Mouse (Mus musculus): ENCODE data around the gene Slc8a2. TPM values are rescaled to one million over a fixed set of nuclear protein-coding genes. Genes with fewer than 3 reads are reported as not detected.

The Slc8a2 gene
- polyA plus RNA-seq, 1 experiment = 1.2 TPM

DNA sequence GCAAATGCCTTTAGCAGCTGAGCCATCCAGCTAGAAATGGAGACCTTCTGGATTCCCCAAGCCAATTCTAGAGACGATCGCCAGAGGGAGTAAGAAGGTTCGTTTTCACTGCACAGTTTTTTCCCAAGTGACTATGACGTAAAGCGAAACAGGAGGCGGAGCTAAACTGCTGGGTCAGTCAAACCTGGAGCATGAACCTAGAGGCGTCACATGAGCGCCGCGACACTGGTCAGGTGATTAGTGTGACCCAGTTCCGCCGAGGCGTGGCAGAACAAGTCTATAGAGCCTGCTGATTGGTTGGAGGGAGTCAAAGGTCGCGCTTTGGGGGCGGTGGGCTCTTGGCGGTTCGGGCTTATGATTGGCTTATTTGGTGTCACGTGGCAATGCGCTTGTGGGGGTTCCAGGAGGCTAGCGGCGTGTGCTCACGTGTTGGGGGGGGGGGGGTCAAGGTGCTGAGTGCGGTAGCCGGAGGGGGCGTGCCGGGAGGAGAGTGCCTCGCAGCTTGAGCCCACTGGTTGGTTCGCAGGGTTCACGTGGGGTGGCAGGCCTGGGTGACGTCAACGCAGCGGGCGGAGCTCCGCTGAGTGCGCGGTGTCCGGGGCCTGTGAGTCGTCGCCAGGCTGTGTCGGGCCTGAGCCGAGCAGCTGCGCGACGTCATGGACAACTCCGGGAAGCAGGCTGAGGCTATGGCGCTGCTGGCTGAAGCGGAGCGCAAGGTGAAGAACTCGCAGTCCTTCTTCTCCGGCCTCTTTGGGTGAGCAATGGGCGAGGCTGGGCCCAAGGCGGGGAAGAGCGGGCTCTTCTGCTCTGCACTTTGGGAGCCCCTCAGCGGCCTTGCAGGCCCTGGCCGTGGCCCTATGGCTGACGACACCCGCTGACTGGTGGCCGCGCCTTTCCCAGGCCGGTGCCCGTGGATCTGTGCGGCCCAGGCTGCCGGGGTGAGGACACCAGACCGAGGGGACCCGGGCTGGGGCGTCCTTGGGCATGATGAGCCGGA is 31.3 kb upstream of the Slc8a2 start, which contains the start of gene Napa:
Gene Napa, plus strand, starts transcription at position 438 of the 997 bp plus-strand sequence.
- DNase-seq = peak; percentile 97
- Histone ChIP-seq H3K36me3 (ENCODE audit: control insufficient read depth, insufficient read depth, low read length) (no peaks in the 10 kb centered on the region), H3K27me3 (ENCODE audit: control insufficient read depth, insufficient read depth, low read length) (no peaks in the 10 kb centered on the region), H3K27ac (ENCODE audit: control insufficient read depth, insufficient read depth, low read length) (0 out of 2 replicates have a peak within 1 kb of the TSS, but pooled peaks have one; percentile 20), H3K4me3 (ENCODE audit: control insufficient read depth, insufficient read depth, low read length) (peak within 1 kb of the TSS; percentile 70), H3K4me1 (replicated peaks; ENCODE audit: control insufficient read depth, insufficient read depth, low read length) (peaks cover 11% of the 10 kb centered on the region)
- under 1% methylated on average over 67 of the region's 68 CpGs for WGBS
- TF ChIP-seq POLR2A (IDR thresholded peaks at IDR 0.05; ENCODE audit: control insufficient read depth, extremely low read depth, insufficient read depth, low read length, poor library complexity) = peak; percentile 87
- TF ChIP-seq CTCF (IDR thresholded peaks at IDR 0.05; ENCODE audit: borderline replicate concordance, control insufficient read depth, extremely low read depth, insufficient read depth, low read length, poor library complexity) = peak; percentile 16; the same call in 1 of the 2 replicates

DNA sequence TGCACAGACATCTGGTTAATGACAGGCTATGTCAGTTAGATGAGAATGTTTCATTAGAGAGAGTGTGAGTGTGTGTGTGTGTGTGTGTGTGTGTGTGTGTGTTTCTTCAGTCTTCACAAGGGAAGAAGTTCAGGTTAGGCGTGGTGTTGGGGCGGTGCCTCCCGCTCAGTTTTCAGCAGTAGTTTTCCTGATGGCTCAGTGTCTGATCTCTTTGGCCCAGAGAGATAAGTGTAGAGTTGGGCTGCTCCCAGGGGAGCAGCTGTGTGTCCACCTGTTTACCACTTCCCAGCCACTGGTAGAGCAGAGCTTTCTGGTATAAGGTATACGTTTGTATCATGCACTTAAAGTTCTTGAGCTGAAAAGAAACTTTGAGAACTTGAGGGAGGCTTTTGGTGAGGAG is 29.7 kb upstream of the Slc8a2 start:
- Histone ChIP-seq H3K36me3 (ENCODE audit: control insufficient read depth, insufficient read depth, low read length) (no peaks in the 10 kb centered on the region), H3K4me1 (replicated peaks; ENCODE audit: control insufficient read depth, insufficient read depth, low read length) (peaks cover 11% of the 10 kb centered on the region), H3K4me3 (ENCODE audit: control insufficient read depth, insufficient read depth, low read length) (no peak overlapping the region), H3K27me3 (ENCODE audit: control insufficient read depth, insufficient read depth, low read length) (no peaks in the 10 kb centered on the region), H3K27ac (ENCODE audit: control insufficient read depth, insufficient read depth, low read length) (no peak overlapping the region)
- WGBS = 92% methylated on average over 4 of the region's 4 CpGs
- no peak for DNase-seq
- no peak for TF ChIP-seq CTCF (IDR thresholded peaks at IDR 0.05; ENCODE audit: borderline replicate concordance, control insufficient read depth, extremely low read depth, insufficient read depth, low read length, poor library complexity)
- TF ChIP-seq POLR2A (IDR thresholded peaks at IDR 0.05; ENCODE audit: control insufficient read depth, extremely low read depth, insufficient read depth, low read length, poor library complexity) = no peak

DNA sequence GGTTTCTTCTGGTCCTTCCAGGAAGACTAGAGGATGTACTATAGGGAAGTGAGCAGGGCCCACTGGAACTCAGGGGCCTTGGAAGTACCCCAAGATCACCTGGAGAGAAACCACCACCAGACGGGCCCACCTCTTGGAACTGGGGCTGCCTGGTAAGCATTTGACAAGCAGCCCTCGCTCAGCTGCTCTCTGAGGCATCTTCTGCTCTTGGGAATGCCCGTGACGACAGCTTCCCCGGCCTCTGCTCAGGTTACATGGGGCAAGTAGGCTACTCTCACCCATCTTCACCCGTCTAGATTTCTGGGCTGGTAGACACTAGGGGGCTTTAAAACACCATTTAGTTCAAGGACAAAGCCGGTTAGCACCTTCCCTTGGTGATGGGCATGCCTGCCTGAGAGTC is 28.5 kb upstream of the Slc8a2 start:
- H3K27ac ChIP-seq (ENCODE audit: control insufficient read depth, insufficient read depth, low read length) = no peak overlapping the region
- H3K4me3 ChIP-seq (ENCODE audit: control insufficient read depth, insufficient read depth, low read length) = no peak overlapping the region
- H3K4me1 ChIP-seq (replicated peaks; ENCODE audit: control insufficient read depth, insufficient read depth, low read length) = peaks cover 11% of the 10 kb centered on the region
- 86% methylated on average over 7 of the region's 7 CpGs for WGBS
- H3K36me3 ChIP-seq (ENCODE audit: control insufficient read depth, insufficient read depth, low read length) = no peaks in the 10 kb centered on the region
- no peaks in the 10 kb centered on the region for H3K27me3 ChIP-seq (ENCODE audit: control insufficient read depth, insufficient read depth, low read length)
- TF ChIP-seq POLR2A (IDR thresholded peaks at IDR 0.05; ENCODE audit: control insufficient read depth, extremely low read depth, insufficient read depth, low read length, poor library complexity) = no peak
- no peak for TF ChIP-seq CTCF (IDR thresholded peaks at IDR 0.05; ENCODE audit: borderline replicate concordance, control insufficient read depth, extremely low read depth, insufficient read depth, low read length, poor library complexity)
- no peak for DNase-seq

GRCm38 (mm10) chr7:16101726-16102475 is 27.7 kb upstream of the Slc8a2 start:
- WGBS = 92% methylated on average over 15 of the region's 15 CpGs
- TF ChIP-seq POLR2A (IDR thresholded peaks at IDR 0.05; ENCODE audit: control insufficient read depth, extremely low read depth, insufficient read depth, low read length, poor library complexity) (no peak), CTCF (IDR thresholded peaks at IDR 0.05; ENCODE audit: borderline replicate concordance, control insufficient read depth, extremely low read depth, insufficient read depth, low read length, poor library complexity) (no peak)
- H3K4me1 ChIP-seq (replicated peaks; ENCODE audit: control insufficient read depth, insufficient read depth, low read length) = peaks cover 11% of the 10 kb centered on the region

GRCm38 (mm10) chr7:16102686-16103226 is 26.9 kb upstream of the Slc8a2 start:
- 91% methylated on average over 5 of the region's 5 CpGs for WGBS
- no peak overlapping the region for H3K4me3 ChIP-seq (ENCODE audit: control insufficient read depth, insufficient read depth, low read length)
- TF ChIP-seq POLR2A (IDR thresholded peaks at IDR 0.05; ENCODE audit: control insufficient read depth, extremely low read depth, insufficient read depth, low read length, poor library complexity) (no peak), CTCF (IDR thresholded peaks at IDR 0.05; ENCODE audit: borderline replicate concordance, control insufficient read depth, extremely low read depth, insufficient read depth, low read length, poor library complexity) (no peak)
- H3K4me1 ChIP-seq (replicated peaks; ENCODE audit: control insufficient read depth, insufficient read depth, low read length) = peaks cover 9% of the 10 kb centered on the region
- peaks cover under 1% of the 10 kb centered on the region for H3K36me3 ChIP-seq (ENCODE audit: control insufficient read depth, insufficient read depth, low read length)
- no peak overlapping the region for H3K27ac ChIP-seq (ENCODE audit: control insufficient read depth, insufficient read depth, low read length)
- DNase-seq = no peak
- H3K27me3 ChIP-seq (ENCODE audit: control insufficient read depth, insufficient read depth, low read length) = no peaks in the 10 kb centered on the region

More at GRCm38 (mm10) chr7:16101726-16102475, 27.7 kb upstream of the Slc8a2 start:
- Histone ChIP-seq H3K27ac (ENCODE audit: control insufficient read depth, insufficient read depth, low read length) (no peak overlapping the region), H3K36me3 (ENCODE audit: control insufficient read depth, insufficient read depth, low read length) (no peaks in the 10 kb centered on the region), H3K4me3 (ENCODE audit: control insufficient read depth, insufficient read depth, low read length) (no peak overlapping the region), H3K27me3 (ENCODE audit: control insufficient read depth, insufficient read depth, low read length) (no peaks in the 10 kb centered on the region)
- no peak for DNase-seq

DNA sequence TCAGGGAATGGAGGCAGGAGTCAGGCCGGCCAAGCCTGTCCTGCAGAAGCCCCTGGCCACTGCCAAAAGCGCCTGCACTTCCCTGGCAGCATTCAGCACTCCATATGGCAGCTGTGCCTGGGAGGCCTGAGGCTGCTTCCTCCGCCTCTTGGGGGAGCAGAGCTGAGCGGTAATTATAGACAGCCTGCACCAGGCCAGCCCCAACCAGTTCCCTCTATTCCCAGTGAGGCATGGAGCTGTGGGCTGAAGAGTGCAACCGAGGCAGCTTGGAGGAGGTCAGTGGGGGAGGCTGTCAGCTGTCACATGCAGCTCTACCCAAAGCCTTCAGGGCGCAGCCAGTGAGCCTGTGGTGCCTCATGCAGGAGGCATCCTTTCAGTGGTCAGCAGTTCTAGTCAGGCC is 25.9 kb upstream of the Slc8a2 start:
- peaks cover 9% of the 10 kb centered on the region for H3K4me1 ChIP-seq (replicated peaks; ENCODE audit: control insufficient read depth, insufficient read depth, low read length)
- DNase-seq = no peak
- H3K27ac ChIP-seq (ENCODE audit: control insufficient read depth, insufficient read depth, low read length) = no peak overlapping the region
- H3K4me3 ChIP-seq (ENCODE audit: control insufficient read depth, insufficient read depth, low read length) = no peak overlapping the region
- no peaks in the 10 kb centered on the region for H3K27me3 ChIP-seq (ENCODE audit: control insufficient read depth, insufficient read depth, low read length)
- 90% methylated on average over 6 of the region's 6 CpGs for WGBS
- peaks cover 10% of the 10 kb centered on the region for H3K36me3 ChIP-seq (ENCODE audit: control insufficient read depth, insufficient read depth, low read length)
- TF ChIP-seq CTCF (IDR thresholded peaks at IDR 0.05; ENCODE audit: borderline replicate concordance, control insufficient read depth, extremely low read depth, insufficient read depth, low read length, poor library complexity) = no peak
- TF ChIP-seq POLR2A (IDR thresholded peaks at IDR 0.05; ENCODE audit: control insufficient read depth, extremely low read depth, insufficient read depth, low read length, poor library complexity) = no peak

Measured in thymus, adult 2 months (tissue).